Mouse (Mus musculus) adrenal gland, adult (tissue): ENCODE data around the gene Hsd17b14.
"Not testable (repeated sequence)": the region's sequence is repeated elsewhere in the genome, so short reads cannot be mapped to it uniquely, and the experiment has no call there.

Experiments
- DNase-seq, 2 experiments: peaks; one replicate each; pipeline ENCODE4 v3.0.0; 2022 to 2023; ENCODE audit warnings: low spot score in 1 of 2; ENCODE audit not compliant: inconsistent age in 2 of 2

Gene Hsd17b14

DNA sequence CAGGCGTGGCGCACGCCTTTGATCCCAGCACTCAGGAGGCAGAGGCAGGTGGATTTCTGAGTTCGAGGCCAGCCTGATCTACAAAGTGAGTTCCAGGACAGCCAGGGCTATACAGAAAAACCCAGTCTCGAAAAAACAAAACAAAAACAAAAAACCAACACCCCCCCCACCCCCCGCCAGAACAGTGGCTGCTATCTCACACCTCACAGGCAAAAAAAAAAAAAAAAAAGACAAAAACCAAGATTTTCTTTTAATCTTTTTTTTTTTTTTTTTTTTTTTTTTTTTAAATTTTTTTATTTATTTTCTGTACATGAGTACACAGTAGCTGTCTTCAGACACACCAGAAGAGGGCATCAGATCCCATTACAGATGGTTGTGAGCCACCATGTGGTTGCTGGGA lies 27.5 kb upstream of the Hsd17b14 start:
- not testable (repeated sequence) for DNase-seq

GRCm38 (mm10) chr7:45529461-45529860 lies 25.2 kb upstream of the Hsd17b14 start:
- no peak for DNase-seq

- no peak for DNase-seq
These were observed 24.1 kb upstream of the Hsd17b14 start for GRCm38 (mm10) chr7:45530643-45531042.

DNA sequence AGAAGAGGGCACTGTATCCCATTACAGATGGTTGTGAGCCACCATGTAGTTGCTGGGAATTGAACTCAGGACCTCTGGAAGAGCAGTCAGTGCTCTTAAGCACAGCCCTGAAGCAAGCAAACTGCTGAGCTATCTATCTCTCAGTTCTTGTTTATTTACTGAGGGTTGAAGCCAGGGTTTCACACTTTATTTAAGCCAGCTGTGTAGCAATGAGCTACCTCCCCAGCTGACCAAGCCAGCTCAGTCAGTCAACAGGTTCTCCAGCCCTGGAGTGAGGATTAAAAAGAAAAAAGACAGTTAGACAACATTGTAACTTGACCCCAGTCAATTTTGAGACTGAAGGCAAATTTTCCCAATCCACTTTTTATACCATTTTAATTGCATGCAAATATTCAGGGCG lies 19.0 kb upstream of the Hsd17b14 start:
- no peak for DNase-seq

DNA sequence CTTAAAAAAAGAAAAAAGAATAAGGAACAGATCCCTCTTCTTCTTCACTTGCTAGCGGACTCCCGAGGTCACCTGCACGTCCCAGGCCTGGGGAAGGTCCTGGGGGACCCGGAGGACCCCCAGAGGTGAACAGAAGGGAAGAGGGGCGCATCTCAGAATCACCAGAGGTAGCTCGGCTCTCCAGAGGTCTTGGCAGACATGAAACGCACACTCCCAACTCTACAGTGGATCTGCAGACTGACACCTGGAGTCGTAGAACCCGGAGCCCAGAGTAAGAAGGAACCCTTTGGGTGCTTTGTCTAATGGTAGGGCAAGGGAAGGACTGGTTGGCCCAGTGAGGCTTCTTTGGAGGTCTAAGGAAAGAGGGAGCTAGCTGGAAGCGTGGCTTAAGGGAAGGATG lies 17.1 kb upstream of the Hsd17b14 start:
- DNase-seq: no peak

- DNase-seq: peak; percentile 59 to 87
These were observed 16.3 kb upstream of the Hsd17b14 start for GRCm38 (mm10) chr7:45538163-45539041.

DNA sequence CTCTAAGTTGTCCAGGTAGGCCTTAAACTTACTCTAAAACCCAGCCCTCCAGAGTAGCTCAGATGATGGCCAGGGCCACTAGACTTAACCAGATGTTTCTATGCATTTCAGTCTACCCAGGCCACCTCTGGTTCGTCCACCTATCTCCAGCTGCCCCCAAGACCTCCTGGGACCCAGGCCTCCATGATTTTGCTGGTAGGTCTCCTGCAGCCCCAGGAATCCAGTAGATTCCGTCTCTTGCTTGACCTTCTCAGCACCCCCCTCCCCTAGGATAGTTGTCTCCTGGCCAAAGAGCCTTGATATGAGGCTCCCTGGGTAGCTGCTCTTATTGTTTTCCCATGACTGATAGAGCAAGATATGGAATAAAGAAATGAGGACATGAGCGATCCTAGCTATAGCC lies 15.6 kb upstream of the Hsd17b14 start:
- DNase-seq: no peak

- DNase-seq: no peak
These were observed 14.5 kb upstream of the Hsd17b14 start for GRCm38 (mm10) chr7:45540213-45540612.

GRCm38 (mm10) chr7:45544525-45544924 lies 10.2 kb upstream of the Hsd17b14 start:
- no peak for DNase-seq

DNA sequence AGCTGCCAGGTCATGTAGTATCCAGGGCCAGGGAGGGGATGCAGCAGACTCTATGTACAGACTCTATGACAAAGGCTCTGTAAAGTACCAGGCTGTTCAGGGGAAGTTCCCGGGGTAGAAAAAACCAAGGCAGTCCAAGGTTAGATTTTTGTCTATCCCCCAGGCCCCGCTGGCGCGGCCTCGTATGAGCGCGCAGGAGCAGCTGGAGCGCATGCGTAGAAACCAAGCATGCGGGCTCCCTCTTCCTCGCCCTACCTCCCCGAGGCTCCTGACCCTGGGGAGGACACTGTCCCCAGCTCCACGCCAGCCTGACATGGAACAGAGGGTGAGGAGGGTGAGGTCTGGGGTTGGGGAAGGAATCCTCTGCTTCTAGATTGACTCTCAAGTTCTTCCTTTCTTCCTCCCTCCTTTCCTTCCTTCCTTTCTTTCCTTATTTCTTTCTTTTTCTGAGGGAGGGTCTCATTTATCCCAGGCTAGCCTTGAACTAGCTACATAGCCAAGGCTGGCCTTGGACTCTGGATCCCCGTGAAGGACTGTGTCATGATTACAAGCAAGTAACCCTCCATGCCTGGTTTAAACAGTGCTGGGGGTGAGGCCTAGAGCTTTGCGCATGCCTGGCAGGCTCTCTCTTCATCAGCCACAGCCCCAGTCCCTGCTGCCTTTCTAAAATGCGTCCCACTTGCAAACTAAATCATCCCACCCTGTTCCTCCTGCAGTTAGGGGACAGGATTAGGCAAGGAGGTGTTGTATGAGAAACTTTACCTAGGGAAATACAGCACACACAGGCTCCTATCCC lies 4.9 kb upstream of the Hsd17b14 start:
- DNase-seq: peak in 1 of 2 experiments; percentile 63

- no peak for DNase-seq
These were observed 3.7 kb upstream of the Hsd17b14 start for GRCm38 (mm10) chr7:45550821-45551511.

GRCm38 (mm10) chr7:45551512-45551883 lies 3.2 kb upstream of the Hsd17b14 start:
- DNase-seq: no peak

DNA sequence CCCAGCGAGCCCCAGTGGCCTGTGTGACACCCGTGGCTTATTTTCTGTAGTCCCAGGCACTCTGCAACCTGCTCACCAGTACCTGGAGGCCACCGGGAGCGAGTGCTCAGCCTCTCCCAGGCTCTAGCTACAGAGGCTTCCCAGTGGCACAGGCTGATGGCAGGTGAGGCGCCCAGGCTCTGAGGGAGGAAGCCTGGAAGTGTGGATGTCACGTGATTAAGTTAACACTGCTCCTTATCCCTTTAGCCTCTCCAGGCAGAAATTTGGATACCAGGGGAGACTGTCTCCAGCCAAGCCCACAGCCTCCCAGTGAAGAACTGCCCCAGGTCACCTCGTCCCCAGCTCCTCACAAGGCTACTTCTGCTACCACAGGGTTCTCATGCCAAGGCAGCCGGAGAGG lies 1.2 kb upstream of the Hsd17b14 start:
- DNase-seq: no peak

DNA sequence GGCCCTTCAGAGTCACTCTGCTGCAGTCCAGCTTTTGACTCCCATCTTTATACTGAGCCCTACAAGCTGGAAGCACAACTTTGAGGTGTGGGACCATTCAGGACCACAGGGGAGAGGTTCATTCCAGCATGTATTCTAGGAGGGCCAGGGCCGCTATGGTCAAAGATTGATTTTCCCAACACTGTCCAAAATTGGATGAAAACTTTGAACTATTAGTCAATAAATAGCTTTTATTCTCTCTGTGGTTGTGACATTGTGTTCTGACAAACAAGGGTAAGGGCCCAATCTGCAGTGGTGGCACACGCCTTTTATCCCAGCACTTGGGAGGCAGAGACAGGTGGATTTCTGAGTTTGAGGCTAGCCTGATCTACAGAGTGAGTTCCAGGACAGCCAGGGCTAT lies 703 bp upstream of the Hsd17b14 start:
- no peak for DNase-seq

DNA sequence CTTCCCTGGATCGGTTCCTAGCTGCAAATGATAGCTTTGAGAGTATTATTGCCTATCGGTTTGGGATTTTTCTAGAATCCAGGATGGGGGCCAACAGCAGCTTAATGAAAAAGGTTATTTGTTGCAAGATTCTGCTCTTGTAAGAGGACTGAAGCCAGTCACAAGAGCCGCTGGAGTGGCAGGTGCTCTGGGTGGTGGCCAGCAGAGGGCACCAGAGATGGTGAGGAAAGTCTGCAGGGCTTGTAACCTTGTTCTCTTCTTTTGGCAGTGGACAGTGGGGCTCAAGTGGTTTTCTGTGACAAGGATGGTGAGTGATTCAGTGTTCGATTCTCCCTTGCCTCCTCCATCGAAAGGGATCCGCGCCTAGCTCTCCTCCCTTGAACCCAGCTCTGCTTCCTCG lies 1.1 kb downstream of the Hsd17b14 start:
- peak; percentile 82 to 93 for DNase-seq

GRCm38 (mm10) chr7:45558907-45559306 lies 4.2 kb downstream of the Hsd17b14 start:
- DNase-seq: no peak

DNA sequence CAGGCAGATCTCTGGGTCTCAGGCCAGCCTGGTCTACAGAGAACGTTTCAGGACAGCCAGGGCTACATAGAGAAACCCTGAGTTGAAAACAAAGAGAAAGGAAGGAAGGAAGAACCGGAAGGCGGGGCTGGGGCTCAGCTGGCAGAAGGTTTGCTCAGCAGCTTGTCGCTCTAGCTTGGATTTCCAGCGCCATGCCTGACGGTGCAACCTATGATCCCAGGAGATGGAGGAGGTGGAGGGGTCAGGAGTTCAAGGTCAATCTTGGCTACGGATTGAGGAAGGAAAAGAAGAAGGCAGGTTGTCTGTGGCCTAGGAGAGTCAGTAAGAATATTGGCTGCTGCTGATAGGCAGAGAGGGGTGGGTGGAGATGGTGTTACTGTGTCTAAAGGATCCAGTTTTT lies 5.5 kb downstream of the Hsd17b14 start:
- DNase-seq: no peak

GRCm38 (mm10) chr7:45560843-45561623 lies 6.3 kb downstream of the Hsd17b14 start:
- peak; percentile 73 to 93 for DNase-seq

GRCm38 (mm10) chr7:45561624-45562520 lies 7.2 kb downstream of the Hsd17b14 start:
- peak in 1 of 2 experiments; percentile 53 for DNase-seq

DNA sequence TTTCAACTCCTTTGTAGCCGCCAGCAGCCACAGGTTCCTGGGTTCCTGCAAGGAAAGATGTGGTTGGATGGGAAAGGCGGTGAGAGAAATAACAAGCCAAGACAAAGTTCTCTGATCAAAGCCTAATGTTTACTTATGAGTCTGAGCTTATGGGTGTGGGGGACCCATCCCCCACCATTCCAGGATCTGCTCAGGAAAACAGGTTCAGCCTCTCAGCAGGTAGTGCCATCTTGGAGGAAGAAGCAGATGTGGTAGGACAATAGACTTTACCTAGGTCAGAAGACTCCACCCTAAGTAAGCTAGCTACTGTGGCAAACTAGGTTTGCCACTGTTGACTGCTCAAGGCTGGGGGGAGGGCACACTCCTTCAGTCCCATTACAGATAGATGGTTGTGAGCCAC lies 10.1 kb downstream of the Hsd17b14 start:
- no peak for DNase-seq
